Mouse (Mus musculus): ENCODE measurements around the gene Oas1a.
"Not testable (repeated sequence)": the region's sequence is repeated elsewhere in the genome, so short reads cannot be mapped to it uniquely, and the experiment has no call there.

The Oas1a gene

DNA sequence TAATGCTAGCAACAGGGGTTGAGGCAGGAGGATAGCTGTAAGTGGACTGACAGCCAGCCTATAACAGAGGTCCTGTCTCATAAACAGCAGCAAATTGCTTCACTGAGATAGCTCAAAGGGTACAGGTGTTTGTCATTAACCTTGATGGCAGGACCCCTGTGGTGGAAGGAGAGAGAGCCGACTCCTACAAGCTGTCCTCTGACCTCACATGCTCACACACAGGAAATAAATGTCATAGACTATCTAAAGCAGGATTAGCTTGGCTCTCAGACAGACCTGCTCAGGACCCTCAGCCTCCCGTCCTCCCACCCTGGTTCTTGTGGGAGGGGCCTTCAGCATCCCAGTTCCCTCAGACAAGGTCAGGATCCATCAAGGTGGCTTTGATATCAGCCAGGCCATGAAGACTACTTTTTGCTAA is 15.1 kb downstream of the Oas1a start:
- no peak for DNase-seq (ENCODE audit: low read depth)

DNA sequence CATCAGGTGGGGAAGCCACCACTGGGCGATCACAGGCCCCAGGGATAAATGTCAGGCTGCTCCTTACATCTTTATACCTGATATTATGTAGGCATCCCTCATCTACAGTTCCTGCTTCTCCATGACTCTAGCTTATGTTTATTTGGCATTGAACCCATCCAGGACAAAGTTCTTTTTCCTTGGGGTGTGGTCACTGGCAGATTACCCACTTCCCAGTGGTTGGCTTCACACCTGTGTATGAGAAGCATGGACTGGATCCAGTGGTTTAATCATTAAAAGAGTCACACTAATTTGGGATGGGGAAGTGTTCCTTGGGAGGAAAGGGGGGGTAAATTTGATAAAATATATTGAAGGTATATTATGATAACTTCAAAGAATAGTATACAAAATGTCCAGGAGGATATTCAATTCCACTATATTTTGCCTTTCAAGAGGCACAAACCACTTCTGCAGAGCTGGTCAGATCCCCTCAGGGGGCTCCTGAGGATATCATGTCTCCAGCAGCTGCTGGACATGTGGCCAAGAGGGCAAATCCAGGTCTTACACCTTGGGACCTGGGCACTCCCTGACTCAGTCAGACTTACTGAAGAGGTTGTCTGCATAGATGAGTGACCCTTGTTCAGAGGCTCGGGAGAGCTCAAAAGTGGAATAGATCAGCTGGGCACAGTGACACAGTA is 15.6 kb downstream of the Oas1a start:
- not testable (repeated sequence) for DNase-seq (ENCODE audit: low read depth)

DNA sequence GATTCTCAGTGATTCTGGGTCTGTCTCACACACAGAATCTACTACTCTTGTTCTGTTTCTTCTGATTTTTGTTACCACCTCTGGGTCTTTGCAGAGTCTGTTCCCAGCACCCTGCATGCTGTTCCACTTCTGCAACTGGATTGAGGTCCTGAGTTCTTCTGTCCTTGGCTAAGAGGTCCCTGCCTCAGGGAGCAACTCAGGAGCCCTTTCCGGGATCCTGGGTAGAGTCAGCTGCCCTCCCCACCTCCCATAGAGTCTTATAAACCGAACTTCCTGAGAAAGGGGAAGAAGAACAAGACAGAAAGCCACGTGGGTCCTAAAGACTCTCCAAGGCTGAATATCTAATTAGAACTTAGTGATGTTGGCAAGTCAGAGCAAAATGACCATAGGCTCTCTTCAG is 16.3 kb downstream of the Oas1a start:
- no peak for DNase-seq (ENCODE audit: low read depth)

DNA sequence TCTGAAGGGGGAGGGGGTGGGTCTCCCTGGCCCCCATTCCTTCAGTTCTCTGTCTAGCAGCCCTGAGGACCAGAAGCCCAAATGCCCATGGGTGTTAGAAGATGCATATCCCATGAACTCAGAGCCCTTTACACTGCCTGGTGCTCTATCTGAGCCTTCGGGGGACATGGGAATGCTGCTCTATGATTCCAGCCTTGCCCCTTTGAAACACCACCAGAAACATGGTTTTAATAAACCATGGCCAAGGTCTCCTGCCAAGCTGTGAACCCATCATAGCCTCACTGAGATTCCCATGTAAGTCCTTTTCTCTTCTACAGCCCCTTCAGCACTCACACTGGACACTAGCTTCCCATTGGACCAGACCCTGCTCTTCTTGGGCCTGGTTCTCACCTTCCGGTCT is 17.3 kb downstream of the Oas1a start:
- no peak for DNase-seq (ENCODE audit: low read depth)

DNA sequence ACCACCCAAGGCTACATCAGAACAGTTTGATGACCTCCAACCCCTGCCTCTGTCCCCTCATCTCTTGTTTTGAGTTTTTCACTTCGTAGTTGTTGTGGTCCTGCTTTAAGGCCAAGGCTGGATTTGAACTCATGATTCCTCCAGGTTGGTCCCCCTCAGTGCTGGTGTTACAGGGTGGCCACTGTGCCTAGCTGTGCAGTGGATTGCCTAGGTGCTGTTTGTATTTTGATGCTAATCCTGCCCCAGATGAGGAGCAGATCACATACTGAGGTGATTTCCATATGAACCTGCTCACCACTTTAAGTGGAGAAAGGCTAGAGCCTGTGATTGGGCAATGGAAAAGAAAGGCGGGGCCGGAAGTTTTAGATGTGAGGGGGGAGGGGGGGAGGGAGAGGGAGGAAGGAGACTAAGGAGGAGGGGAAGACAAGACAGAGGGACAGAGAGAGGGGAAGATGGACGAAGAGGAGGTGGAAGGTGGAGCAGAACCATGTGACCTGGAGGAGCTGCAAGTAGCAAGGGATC is 19.0 kb downstream of the Oas1a start:
- not testable (repeated sequence) for DNase-seq (ENCODE audit: low read depth)

DNA sequence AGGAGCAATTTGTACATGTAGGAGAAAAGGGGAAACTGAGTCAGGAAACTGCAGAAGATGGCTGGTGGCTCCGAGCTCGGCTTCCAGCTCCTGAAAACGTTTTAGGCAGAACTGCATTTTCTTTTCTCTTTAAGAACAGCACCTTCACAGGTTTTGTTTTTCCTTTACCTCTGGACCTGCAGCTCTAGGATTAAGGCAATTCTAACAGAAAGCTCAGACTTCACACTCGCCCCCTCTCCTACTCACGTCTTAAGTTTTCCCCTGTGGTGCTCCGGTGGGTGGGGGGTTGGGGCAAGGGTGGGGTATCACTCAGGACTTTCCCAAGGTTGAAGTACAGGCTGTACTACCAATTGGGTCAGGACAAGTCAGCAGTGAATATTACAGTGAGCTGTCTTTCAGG is 19.5 kb downstream of the Oas1a start:
- no peak for DNase-seq (ENCODE audit: low read depth)

DNA sequence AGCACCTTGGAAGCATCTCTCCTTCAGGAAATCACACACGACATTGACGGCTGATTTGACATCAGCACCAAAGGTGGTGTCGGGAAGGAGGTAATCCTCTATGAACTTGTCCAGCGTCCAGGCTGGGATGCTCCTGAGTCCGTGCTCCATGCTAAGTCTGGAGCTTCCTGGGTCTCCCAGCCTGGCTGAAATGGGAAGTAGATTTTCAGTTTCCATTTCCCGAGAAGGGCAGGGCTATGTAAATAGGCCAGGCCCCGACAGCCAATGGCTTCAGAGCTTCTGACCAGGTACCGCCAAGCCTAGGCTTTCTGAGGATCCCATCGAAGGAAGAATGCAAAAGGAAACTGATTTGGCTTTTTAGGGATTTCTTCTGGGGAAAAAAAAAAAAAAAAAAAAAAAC is 19.9 kb downstream of the Oas1a start, which contains the start of gene Oas1g:
Oas1g (minus strand) TSS at position 201 of the 400 bp plus-strand sequence.
- DNase-seq (ENCODE audit: low read depth), result not testable (repeated sequence)

DNA sequence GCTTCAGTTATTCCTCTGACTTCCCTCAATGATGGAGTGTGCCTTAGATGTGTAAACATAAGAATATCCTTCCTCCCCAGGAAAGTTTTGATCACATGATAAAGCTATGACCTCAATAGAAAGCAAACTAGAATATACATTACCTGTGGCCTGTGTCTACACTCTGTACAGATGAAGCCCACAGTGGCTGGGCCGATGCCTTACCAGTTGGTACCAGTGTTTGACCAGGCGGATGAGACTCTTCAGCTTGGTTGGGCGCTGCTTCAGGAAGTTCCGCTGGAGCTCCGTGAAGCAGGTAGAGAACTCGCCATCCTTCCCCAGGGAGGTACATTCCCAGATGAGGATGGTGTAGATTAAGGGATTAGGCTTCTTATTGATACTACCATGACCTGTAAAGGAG is 25.6 kb downstream of the Oas1a start:
- DNase-seq (ENCODE audit: low read depth), result not testable (repeated sequence)

DNA sequence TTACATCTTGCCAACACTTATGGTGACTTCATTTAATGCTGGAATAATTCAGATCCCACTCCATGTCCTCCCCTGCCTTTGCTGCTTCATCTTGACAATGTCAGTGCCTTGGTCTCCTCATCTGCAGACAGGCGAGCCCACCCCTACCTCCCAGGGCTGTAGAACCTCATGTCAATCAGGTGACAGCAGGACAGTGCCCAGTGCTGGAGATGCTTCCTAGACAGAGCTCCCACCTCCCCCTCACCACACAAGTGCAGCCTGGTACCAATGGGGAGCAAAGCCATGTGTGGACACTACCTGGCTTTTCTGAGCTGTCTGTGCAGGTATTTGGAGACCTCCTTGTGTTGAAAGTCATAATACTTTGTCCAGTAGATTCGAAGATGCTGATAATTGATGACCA is 28.5 kb downstream of the Oas1a start:
- not testable (repeated sequence) for DNase-seq (ENCODE audit: low read depth)

DNA sequence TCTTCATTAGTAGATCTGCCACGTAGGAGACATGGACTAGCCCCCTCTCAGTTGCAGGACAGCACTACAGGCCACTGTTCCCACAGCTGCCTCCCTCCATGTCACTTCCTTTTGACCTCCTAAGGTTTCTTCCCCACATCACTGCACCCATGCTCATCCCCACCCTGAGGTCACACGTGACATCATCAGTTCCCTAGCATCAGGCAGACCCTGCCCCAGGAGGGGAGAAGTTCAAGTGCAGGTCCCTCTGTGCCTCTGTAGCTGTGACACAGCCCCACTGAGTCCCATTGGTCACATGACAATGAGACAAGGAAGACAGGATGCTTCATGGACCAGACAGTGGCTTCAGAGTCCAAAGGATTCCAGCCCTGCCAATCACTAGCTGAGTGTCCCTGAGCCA is 29.9 kb downstream of the Oas1a start:
- DNase-seq (ENCODE audit: low read depth), result not testable (repeated sequence)

DNA sequence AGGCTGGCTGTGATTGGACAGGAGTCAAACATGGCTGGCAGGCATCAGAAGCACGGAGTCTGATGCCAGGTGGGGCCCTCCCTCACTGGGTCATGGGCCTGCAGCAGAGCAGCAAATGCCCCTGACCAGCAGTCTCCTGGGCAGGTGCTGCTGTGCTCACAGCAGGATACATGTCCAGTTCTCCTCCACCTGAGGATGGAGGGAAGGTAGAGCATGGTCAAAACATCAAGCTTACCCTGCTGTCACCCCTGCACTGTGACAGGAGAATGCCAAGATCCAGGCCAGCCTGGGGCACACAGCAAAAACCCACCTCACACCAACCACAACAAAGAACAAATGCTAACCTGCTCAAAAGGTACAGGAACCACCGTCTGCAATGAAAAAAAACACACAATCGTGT is 30.5 kb downstream of the Oas1a start:
- not testable (repeated sequence) for DNase-seq (ENCODE audit: low read depth)

DNA sequence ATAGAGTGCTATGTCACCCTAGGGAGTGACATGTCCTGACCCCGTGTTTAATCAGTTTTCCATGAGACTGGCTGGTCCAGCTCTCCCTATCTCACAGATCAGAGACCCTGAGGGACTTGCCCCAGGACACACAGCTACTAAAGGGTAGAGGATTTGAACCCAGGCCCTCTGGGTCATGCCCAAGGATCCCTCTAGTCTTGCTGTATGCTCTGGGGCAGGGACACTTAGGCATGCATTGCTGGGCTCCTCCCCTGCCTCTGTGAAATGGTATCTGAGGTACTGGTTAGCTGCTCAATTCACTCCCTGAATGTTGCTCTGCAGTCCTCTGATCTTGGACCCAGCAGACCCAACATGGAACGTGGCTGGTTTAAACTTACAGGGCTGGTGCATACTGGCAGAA is 35.9 kb downstream of the Oas1a start:
- DNase-seq (ENCODE audit: low read depth), result no peak

DNA sequence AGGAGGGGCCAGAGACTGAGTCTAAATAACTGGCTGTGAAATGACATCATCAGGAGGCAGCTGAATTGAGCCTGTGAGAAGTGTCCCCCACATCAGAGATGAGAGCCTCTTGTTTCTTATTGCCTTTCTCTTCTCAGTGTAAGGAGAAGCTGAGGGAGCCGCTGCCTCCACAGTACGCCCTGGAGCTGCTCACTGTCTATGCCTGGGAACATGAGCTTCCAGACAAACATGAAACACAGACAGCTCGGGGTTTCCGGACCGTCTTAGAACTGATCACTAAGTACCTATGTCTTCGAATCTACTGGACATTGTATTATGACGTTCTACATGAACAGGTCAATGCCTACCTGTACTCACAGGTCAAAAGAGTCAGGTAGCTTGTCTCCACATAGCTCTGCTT is 36.5 kb downstream of the Oas1a start:
- no peak for DNase-seq (ENCODE audit: low read depth)

DNA sequence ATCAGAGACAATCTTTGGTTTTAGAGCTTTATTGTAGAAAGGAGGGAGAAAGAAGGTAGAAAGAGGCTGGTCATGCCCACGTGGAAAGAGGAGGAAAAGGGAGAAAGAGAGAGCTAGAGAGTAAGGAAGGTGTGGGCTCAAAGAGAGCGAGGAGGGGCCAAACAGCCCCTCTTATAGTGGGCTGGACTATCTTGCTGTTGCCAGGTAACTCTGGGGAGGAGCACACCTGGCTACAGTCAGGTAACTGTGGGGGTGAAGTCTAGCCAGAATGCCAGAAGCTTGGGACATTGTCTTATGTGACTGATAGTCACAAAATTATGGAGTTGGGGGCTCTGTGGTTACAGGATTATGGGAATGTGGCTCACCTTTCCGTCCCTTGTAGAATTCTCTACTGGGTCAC is 37.2 kb downstream of the Oas1a start:
- DNase-seq (ENCODE audit: low read depth), result no peak

DNA sequence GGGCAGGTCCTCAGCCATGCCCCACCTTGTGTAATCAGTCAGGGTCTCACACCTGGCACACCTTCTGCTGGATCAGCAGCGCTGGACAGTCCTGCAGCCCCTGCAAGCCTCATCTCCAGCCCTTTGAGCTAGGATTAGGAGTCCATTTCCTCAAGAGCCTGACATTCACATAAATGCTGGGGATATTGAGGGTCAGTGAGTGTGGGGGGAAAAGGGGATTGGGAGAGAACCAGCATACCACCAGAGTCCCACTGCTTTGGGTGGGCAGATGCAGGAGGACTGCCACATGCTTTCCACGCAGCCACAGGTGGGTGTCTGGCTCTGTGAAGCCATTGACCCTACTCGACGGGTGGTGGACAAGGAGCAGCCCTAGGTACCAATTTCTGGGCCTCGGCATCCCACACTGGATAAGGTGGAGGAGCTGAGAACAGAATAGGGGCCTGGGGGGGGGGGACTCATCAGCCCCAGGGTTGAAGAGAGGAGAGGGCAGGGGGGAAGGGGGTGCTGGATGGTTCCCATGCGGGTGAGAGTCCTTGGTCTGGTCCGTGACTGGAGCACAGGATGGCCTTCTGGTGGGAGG is 37.8 kb downstream of the Oas1a start:
- DNase-seq (ENCODE audit: low read depth), result no peak

DNA sequence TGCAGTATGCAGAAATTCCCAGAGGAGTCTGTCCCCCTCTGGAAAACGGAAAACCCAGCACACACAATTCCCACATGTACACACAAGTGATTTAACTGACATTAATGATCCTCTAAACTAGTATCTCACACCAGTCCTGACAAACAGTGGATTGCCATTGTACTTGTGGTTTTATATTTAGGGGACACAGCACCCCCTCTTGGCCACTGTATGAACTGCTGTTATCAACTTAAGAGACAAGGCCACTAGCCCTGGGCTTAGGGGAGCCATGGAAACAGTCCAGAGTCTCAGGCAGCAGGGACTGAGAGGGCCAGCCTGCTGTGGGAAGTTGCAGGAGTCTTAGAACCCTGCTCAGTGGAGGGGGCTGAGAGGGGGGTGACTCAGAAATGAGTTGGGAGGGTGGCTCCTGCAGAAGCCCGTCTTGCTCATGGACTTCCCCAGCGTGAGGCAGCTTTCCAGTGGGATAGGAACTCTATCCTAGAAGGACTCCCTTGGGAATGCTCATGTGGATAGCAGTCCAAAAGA is 41.9 kb downstream of the Oas1a start:
- DNase-seq (ENCODE audit: low read depth), result peak; percentile 36

DNA sequence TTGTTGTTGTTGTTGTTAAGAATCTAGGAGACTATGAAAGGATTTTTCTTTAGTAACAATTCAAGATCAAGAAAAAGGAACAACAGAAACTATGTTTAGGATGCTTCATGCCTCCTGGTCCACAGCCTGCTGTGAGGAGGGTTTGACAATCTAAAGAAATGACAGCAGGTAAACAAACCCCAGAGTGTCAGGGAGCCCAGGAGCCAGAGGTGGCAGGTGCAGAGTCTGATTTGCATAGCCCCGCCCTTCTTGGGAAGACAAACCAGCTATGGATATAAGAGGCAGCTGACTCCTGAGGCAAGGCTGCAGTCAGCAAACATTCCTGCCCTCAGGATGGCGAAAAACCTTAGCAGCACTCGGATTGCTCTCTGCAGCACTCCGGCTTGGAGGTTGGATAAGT is 46.2 kb downstream of the Oas1a start, which contains the start of gene Oas1h:
Oas1h (plus strand) TSS at position 301 of the 400 bp plus-strand sequence.
- DNase-seq (ENCODE audit: low read depth), result no peak

DNA sequence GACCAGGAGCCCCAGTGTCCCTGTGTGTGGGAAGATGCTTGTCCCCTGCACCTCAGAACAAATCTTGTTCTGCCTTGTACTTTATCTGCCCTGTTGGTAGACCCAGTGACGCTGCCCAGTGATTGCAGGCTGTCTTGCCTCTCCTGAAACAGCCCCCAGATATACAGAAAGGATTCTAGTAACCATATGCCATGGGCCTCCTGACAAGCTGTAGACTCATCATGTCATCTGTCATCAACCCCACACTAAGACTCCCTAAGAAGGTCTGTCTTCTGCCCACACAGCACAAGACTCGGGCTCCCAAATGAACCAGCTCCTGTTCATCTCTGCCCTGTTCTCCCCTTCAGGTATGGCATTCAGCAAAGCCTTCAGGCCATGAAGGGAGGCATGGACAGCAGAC is 48.1 kb downstream of the Oas1a start:
- no peak for DNase-seq (ENCODE audit: low read depth)

DNA sequence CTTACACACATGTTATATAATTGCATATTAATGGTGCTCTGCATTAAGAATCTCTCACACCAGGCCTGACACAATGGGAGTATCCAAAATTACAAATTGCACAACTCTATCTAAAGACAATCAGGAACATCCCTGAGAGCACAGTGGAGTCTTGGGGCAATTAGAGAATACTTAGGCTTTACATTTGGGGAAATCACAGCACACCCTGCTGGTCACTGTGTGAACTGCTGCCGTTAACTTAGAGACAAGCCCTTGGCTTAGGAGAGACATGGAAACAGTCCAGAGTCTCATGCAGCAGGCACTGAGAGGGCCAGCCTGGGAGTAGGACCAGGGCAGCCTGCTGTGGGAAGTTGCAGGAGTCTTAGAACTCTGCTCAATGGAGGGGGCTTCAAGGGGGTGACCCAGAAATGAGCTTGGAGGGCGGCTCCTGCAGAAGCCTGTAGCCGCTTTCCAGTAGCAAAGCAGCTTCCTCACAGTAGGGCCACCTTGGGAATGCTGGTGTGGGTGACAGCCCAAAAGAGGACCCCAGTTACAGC is 57.7 kb downstream of the Oas1a start:
- peak; percentile 73 for DNase-seq (ENCODE audit: low read depth)

DNA sequence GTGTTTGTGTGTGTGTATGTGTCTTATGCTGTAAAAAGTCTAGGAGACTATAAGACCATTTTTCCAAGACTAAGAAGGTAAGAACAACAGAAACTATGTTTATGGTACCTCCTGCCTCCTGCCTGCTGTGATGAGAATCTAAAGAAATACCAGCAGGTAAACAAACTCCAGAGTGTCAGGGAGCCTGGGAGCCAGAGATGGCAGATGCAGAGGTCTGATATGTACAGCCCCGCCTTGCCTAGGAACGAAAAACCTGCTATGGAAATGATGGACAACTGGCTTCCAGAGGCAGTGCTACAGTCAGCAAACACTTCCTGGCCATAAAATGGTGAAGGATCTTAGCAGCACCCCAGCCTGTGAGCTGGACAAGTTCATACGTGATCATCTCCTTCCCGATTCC is 60.3 kb downstream of the Oas1a start, which contains the start of gene Oas1f:
Oas1f (plus strand) TSS at position 301 of the 400 bp plus-strand sequence.
- DNase-seq (ENCODE audit: low read depth), result no peak

All from NIH3T3 (cell line).